Mouse (Mus musculus): ENCODE measurements around the gene Frmpd2. TPM values are rescaled to one million over a fixed set of nuclear protein-coding genes. Genes with fewer than 3 reads are reported as not detected.
A peak's percentile ranks its signal among the peaks of the same experiment; 100 is the strongest.
"Not testable (repeated sequence)": the region's sequence is repeated elsewhere in the genome, so short reads cannot be mapped to it uniquely, and the experiment has no call there.

Frmpd2 gene
- total RNA-seq (2015), result not detected in 2 replicates
- total RNA-seq (2017), result not detected in 2 replicates

DNA sequence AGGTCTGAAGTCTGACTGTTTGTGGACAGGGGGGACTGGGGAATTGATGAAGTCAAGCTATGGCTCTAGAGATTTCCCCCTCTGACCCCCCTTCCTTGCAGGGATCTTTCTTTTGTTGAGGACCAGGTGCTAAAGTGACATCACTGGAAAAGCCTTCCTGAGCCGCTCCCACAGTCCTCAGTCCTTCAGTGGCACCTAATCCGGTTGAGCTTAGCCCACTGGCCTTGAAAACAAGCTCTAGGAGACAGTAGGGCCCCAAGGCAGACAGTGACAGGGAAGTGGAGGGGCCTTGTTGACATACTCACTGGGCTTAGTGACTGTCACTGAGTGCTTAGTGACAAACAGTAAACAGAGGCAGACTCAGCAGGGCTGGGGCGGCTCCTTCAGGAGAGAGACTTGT is at the start of gene Frmpd2:
TSS of gene Frmpd2 (plus strand) at position 366 of the 400 bp plus-strand sequence.
- ATAC-seq (ENCODE audit: poor library complexity, severe bottlenecking), result no peak

DNA sequence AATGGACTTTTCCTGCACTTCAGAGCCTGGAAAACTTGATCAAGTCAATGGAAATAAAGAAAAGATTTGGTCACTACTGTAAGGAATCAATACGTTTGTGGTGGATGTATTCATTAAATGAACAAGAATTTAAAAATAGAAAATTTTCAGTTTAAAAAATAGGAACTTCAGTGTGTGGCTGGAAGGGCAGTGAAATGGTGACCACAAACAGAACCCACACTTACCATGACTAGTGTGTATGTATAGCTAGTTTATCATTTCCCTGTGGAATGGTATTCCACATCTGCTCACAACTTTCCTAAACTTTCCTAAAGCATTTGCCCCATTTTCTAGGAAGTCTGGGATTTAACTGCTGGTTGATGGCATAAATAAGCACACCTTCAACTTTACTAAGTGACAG is 48.5 kb upstream of the Frmpd2 start:
- no peak for ATAC-seq (ENCODE audit: poor library complexity, severe bottlenecking)

DNA sequence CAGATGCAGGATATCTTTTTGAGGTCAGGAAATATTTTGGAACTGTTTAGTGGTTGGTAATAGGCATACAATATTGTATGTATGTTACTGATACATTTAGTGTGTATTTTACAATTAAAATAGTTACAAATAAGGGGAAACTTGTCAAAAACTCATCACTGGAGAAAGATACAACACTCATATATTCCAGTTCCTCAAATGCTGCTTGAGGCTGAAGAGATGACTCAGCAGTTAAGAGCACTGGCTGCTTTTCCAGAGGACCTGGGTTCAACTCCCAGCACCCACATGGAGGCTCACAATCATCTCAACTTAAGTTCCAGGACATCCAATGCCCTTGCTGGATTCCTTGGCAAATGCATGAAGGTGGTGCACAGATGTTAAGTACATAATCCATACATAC is 47.4 kb upstream of the Frmpd2 start:
- peak; percentile 43; the same call in 1 of the 2 replicates for ATAC-seq (ENCODE audit: poor library complexity, severe bottlenecking)

DNA sequence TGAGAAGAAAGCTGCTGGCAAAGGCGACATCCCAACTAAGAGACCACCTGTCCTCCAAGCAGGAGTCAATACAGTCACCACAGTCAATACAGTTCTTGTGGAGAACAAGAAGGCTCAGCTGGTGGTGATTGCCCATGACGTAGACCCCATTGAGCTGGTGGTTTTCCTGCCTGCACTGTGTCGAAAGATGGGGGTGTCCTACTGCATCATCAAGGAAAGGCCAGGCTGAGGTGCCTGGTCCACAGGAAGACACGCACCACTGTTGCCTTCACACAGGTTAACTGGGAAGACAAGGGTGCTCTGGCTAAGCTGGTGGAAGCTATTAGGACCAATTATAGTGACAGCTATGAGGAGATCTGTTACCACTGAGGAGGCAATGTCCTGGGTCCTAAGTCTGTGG is 39.0 kb upstream of the Frmpd2 start:
- not testable (repeated sequence) for ATAC-seq (ENCODE audit: poor library complexity, severe bottlenecking)

DNA sequence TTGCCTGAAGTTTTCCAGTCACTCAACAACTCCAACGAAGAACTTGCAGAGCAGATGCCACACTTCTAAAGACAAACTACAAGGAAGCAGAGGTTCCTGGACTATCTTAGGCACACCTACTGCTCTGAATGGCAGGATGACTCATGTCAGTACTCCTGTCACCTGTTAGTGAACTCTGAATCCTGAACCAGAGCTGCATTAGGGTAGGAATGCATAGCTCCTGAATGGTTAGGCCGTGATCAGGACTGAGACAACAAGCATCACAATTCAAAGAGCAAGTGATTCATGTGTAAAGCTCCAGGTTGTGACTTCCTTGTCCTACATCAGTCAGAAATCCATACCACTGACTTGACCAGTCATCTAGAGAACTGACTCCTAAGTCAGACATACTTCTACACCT is 27.7 kb upstream of the Frmpd2 start:
- ATAC-seq (ENCODE audit: poor library complexity, severe bottlenecking), result no peak

DNA sequence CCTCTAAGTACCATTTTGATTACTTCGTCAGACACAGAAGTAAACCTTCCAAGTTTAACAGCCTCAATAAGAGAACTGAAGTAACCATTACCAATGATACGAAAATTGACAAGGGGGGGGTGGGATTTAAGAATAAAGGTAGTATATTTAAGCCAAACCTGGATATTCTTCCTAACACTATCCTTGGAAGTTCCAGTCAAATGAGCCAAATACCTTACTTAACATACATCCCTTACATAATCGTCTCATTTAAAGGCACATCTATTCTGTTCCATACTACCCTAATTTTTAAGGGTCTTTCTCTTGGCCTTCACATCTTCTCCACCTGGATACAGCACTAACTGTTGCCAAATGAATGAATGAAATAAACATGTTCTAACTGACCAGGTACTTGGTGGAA is 25.5 kb upstream of the Frmpd2 start:
- no peak for ATAC-seq (ENCODE audit: poor library complexity, severe bottlenecking)

DNA sequence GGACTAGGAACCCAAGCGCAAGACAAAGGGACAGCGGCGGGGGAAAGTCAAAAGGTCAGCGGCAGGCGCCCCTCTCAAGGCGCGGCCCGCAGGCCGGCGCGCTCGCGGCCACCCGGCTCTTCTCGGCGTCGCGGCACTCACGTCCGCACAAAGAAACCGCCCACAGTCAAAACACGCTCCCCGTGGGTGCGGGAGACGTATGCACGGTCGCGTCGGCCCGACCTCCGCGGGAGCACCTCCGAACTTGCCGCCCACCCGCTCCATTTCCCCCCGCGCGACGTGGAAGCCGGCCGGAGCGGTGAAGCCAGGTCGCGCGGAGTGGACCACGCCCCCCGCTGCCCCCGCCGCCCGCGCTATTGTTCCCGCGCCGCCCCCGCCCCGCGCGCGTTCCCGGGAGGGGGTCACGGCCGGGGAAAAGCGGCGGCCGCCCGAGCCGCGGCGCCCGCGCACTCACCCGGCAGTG is 24.9 kb upstream of the Frmpd2 start:
- ATAC-seq (ENCODE audit: poor library complexity, severe bottlenecking), result peak; percentile 16

DNA sequence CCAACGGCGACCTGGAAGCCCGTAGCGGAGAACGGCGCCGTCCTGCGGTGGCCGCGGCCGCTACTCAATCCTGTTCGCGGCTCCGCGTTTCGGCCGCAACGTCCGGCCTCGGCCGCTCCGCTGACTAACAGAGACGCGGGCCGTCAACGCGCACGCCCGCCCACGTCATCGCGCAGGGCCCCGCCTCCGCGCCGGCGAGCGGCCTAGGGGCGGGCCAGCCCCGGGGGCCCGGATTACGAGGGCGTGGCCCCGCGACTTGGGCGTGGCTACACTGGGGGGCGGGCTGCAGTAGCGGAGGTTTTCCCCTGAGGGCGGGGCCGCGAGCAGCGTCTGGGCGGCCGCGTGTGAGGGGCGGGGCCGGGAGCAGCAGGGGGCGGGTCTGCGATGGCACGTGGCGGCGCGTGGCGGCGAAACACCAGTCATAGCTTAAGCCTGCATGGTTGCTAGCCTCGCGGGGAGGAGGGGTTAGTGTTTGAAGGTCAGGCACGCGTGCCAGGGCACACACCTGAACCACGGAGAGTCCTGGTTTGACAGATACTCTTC is 24.4 kb upstream of the Frmpd2 start, which contains the start of gene Mapk8:
TSS of gene Mapk8 (minus strand) at position 132 of the 543 bp plus-strand sequence.
- peak; percentile 97 for ATAC-seq (ENCODE audit: poor library complexity, severe bottlenecking)

DNA sequence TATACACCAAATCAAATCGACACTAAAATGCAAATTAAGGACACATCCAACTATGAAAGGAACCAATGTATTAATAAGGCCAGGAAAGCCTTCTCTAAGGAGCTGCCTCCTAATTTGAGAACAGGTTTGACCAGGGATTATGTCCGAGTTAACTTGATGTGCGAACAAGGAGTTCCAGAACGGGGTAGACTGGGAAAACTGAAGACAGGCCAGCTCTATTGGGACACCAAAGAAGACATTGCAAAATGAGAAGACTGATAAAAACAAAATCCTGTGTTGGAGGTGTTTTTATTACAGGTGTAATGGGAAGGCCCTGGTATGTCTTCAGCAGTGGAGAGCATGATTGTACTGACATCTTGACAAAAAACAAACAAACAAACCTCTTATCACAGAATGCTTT is 23.2 kb upstream of the Frmpd2 start:
- no peak for ATAC-seq (ENCODE audit: poor library complexity, severe bottlenecking)

DNA sequence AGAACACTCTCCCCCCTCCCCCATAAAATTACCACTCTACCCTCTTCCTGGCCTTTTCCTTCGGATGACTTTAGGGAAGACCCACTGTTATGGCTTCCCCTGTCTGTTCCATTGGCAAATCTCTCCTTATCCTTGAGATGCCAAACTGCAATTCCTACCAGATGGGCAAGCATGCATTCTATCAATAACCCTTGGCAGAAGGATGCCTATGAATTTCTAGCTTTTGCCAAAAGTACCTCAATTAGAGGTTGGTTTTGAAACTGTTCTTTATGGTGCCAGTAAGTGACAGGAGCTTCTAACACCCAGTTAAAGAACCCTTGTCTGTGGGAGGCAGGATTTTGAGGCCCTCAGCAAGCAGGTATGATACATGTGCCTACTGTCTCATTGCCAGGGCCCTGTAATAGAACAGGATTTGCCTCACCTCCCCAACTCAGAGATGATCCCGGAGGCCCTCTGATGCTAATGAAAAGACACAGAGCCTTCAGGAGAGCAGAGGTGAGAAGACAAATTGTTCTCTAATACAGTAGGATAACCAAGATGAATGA is 22.1 kb upstream of the Frmpd2 start:
- no peak for ATAC-seq (ENCODE audit: poor library complexity, severe bottlenecking)

DNA sequence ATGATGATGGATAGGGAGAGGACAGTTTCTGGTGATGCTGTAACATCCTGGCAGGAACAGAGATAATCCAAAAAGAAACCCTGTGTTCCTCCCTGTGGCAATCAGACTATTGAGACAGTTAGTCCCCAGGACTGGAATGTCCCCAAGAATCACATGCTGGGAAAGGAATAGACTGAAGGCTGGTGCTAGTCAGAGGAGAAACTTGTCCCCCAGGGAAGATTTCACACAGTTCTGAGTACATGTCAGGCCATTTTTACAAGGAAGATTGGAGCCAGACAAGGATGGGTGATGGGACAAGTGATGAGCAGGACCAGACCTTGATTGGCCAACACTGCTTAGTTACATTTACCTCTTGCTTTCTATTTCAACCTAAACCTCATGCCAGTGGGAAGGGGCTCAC is 21.2 kb upstream of the Frmpd2 start:
- ATAC-seq (ENCODE audit: poor library complexity, severe bottlenecking), result no peak

DNA sequence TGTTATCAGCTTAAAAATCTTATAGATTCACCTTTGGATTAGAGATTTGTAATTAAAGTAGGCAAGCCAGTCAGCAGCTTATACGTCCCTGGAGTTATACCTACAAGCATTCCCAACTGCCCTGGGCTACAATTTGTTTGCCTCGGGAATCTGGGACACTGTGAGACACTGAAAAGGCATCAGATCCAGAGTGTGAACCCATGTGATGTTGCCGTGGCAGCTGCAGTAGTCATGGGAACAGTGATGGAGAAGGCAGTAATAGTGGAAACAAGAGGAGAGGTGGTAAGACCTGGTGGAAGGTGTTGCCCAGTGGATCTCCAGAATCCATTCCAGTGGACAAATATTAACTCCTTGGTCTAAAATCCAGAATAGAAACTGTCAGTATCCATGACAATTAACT is 7.8 kb upstream of the Frmpd2 start:
- no peak for ATAC-seq (ENCODE audit: poor library complexity, severe bottlenecking)

DNA sequence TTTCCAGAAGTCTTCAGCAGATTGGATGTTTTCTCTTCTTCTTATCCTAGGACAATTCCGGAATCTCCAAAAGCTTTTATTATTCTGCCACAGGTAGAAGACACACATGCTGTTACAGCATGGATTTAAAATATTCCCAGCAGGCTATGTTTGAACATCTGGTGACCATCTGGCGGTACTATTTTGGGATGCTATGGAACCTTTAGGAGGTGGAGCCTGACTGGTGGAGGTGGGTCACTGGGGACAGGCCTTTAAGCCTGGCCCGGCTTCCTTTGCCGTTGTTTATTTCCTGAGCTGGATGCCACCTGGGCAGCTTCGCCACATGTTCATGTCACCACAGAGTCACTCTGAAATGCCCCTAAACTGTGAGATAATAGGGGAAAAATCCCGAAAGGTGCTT is 3.7 kb upstream of the Frmpd2 start:
- ATAC-seq (ENCODE audit: poor library complexity, severe bottlenecking), result no peak

DNA sequence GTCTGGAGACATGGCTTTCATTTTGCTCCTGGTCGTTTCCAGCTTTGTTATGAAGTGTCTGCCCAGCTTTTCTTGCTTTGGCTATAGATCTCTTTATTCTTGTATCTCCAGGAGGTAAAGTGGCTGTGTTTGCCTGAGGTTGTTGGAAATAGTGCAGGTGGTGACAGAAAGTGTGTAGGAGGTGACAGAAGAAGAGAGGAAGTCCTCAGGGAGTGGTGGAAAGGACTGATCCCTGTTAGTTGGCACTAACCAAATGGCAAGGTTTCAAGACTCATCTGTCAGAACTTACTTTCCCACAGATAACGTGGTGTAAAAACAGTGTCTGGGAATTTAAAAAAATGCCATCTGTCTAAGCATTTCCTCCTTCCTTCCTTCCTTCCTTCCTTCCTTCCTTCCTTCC is 3.0 kb downstream of the Frmpd2 start:
- no peak for ATAC-seq (ENCODE audit: poor library complexity, severe bottlenecking)

DNA sequence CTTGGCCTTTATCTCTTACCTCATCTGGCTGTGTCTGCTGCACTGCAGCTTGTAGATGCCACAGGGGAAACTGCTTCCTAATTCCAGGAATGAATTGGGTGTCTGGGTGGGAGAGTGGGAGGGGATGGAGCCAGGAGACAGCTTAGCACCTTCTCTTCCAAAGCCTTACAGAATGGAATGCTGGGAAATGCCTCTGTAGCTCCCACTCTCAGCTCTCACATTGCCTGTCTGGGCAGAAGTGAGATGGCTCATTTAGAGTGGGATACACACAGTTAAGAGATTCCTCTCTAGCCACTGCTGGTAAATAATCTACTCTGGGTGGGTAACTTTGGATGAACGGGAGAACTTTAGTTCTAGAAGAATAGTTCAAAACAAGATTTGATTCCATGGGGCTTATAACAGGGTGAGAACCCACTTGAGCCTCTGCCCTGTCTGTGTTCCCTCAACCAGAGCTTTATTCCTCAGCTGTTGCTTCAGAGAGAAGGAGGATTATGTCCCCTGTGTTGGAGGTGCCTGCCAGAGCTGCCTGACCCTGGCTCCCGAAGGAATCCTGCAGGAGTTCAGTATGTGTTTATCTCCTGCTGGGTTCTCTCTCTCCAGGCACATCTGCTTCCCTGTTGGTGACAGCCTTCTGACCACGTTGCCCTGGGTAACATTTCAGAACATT is 4.7 kb downstream of the Frmpd2 start:
- no peak for ATAC-seq (ENCODE audit: poor library complexity, severe bottlenecking)

DNA sequence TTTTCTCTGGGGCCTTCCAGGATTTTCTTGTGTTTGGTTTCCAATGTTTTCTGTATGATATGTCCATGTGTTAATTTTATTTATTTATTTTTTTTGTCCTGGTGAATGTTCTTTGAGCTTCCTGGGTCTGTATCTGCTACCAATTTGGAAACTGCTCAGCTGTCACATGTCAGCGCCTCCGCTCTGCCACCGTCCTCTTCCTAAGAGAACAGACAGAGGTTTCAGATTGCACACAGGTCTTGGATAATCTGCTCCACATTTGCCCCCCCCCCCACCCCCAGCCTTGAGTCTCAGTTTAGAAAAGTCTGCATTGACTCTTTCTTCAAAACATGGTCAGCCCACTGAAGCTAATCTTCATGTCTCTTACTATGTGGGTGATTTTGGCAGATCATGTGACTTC is 10.5 kb downstream of the Frmpd2 start:
- no peak for ATAC-seq (ENCODE audit: poor library complexity, severe bottlenecking)

DNA sequence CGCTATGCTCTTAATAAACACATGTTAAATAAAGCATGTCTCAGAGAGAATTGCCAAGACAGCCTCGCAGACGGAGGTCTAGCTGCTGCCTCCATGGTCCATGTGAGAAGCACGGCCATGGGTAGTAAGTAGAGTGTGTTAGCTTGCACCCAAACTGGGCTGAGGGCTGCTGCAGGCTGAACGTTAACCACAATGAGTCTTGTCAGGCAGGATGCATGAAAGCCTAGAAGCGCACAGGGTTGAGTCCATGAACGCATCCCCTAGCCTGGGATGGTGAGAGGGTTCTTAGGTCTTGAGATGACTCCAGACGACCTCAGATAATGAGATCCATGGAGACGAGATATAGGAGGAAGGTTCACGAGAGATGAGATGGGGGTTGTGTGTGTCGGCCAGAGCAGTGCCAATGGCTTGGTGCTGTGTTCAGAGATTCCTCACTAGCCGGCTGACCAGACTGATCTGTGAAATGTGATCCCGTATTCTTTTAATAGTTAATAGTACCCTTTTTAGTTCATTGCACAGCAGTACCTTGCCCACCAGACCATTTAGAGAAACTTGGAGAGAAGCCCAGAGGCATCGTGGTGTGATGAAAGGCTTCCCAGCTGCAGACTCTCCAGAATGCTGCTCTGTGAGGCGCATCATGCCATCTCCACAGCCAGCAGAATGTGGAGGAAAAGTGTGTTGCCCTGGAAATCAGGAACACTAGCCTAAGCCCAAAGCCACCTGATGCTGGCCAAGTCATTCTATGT is 16.5 kb downstream of the Frmpd2 start:
- no peak for ATAC-seq (ENCODE audit: poor library complexity, severe bottlenecking)

DNA sequence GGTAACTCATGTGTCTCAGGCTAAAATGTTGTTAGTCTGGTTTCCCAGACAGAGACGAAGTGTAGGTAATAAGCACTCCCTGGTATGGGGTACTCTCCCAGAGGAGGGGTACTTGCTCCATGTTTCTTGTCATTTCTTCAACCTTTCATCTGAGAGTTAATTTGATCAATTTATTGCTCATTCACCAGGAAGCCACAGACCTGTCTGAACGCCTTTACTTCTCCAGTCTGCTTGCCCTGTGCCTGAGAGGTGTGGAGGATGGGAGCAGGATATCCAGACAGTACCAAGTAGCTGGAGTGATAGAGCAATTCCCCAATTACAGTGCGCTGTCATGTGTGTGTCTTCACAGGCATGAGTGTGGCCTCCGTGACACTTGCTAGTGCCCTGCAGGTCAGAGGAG is 23.7 kb downstream of the Frmpd2 start:
- ATAC-seq (ENCODE audit: poor library complexity, severe bottlenecking), result no peak

DNA sequence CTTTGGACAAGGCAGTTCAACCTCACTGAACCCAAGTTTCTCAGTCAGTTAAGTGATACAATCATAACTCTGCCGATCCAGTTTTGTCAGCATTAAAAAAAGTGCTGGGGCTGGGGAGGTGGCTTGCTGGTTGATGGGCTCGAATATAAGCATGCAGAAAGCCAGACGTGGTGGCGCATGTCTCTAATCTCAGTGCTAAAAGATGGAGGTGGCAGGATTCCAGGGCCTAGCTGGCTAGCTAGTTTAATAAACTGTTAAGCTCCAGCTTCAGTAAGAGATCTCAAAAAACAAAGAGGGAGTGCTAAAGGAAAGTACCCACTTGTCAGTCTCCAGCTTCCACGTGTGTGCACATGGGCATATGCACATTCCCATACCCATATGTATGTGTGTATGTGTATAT is 25.9 kb downstream of the Frmpd2 start:
- ATAC-seq (ENCODE audit: poor library complexity, severe bottlenecking), result no peak

DNA sequence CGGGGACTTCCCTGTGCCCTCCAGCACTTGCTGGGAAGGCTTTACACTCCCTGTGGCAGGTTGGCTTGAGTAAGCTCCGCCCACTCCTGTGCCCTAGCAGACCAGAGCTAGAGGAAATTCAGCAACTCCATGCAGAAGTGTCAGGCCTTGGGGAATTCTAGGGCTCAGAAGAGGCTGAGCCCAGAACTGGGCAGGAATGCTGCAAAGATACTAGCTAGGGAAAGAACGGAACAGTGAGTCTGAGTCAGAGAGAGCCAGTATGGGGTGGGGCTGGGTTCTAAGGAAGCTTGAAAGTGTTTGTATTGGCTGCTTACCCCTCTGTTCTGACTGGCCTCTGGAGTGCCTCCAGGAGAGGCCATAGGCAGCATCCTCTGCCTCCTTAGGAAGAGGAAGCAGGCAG is 27.4 kb downstream of the Frmpd2 start:
- ATAC-seq (ENCODE audit: poor library complexity, severe bottlenecking), result no peak

DNA sequence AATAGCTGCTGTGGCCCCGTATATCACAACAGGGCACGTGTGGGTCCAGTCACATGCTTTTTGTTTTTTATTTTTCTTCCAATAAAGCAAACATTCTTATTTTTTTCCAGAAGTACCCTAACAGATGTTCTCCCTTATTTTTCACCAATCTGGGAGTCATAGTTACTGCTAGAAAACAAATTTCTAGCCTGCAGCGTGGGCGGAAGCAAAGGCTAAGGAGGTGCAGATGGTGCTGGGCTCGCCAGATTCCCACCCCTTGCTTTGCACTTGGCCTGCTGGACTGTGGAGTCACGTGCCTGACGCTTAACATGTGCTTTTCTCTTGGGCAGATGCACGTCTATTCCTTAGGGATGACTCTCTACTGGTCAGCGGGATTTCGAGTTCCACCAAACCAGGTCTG is 29.1 kb downstream of the Frmpd2 start:
- ATAC-seq (ENCODE audit: poor library complexity, severe bottlenecking), result no peak

DNA sequence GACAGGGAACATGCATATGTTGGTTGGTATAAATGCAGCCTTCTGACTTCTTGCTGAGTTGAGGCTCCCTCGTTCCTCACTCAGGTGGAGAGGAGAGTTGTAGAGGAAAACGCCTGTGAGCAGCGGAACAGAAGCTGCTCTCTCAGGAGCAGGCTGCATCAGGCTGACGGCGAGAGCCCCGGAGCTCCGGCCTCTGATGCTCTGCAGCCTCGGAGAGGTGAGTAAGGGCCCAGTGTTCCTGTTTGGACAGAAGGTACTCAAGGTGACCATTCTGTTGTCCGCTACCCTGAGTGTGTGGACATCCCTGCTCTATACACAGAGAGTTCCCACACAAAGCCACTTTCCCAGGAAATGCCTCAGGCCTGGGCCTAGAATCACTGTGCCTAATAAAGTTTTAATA is 31.8 kb downstream of the Frmpd2 start:
- ATAC-seq (ENCODE audit: poor library complexity, severe bottlenecking), result no peak
